Mouse (Mus musculus) forebrain, embryonic 11.5 days (tissue): ENCODE results near the gene Mtor. TPM values are rescaled to one million over a fixed set of nuclear protein-coding genes. Genes with fewer than 3 reads are reported as not detected.

Source experiments
- ATAC-seq: fragments of 200-750 bp; cut with Nextera tagmentation; replicated peaks from 2 replicates; pipeline ENCODE4 v1.8.0; 2017; ENCODE audit warnings: moderate TSS enrichment; ENCODE audit not compliant: low FRiP score
- DNase-seq: peaks from one replicate; pipeline ENCODE4 v3.0.0-alpha.2; 2017; ENCODE audit warnings: low spot score
- H3K27ac ChIP-seq: fragments of 300-500 bp; sonication (generic); 2 replicates; pipeline ENCODE4 v1.5.1; 2014; ENCODE audit warnings: low read depth, low read length
- H3K27me3 ChIP-seq: fragments of 300-500 bp; sonication (generic); 2 replicates; pipeline ENCODE4 v1.6.1; 2014; ENCODE audit warnings: mild to moderate bottlenecking, low read length, mixed read lengths; ENCODE audit not compliant: control insufficient read depth, insufficient read depth
- H3K36me3 ChIP-seq: fragments of 300-500 bp; sonication (generic); 2 replicates; pipeline ENCODE4 v1.6.1; 2014; ENCODE audit warnings: mild to moderate bottlenecking, low read length, moderate library complexity, mixed read lengths; ENCODE audit not compliant: control insufficient read depth, insufficient read depth
- H3K4me1 ChIP-seq: fragments of 300-500 bp; sonication (generic); replicated peaks from 2 replicates; pipeline ENCODE4 v1.6.1; 2014; ENCODE audit warnings: low read length, mixed read lengths; ENCODE audit not compliant: control insufficient read depth, insufficient read depth
- H3K4me2 ChIP-seq: fragments of 300-500 bp; sonication (generic); 2 replicates; pipeline ENCODE4 v1.6.1; 2014; ENCODE audit warnings: low read depth, mild to moderate bottlenecking, low read length, moderate library complexity, mixed read lengths; ENCODE audit not compliant: severe bottlenecking
- H3K4me3 ChIP-seq: fragments of 300-500 bp; sonication (generic); 2 replicates; pipeline ENCODE4 v1.5.1; 2014; ENCODE audit warnings: low read depth, low read length
- H3K9ac ChIP-seq: fragments of 300-500 bp; sonication (generic); 2 replicates; pipeline ENCODE4 v1.6.1; 2014; ENCODE audit warnings: low read length
- H3K9me3 ChIP-seq: fragments of 300-500 bp; sonication (generic); 2 replicates; pipeline ENCODE4 v1.6.1; 2016; ENCODE audit warnings: low read length, mixed read lengths; ENCODE audit not compliant: control insufficient read depth
- whole genome bisulfite sequencing: fragments of 180-500 bp; shearing (Covaris S2); extraction: QIAGEN DNeasy Blood & Tissue Kit; methylation state at CpG from one replicate; pipeline ENCODE4 v1.1.7; 2014; 5-methylcytosine and 5-hydroxymethylcytosine counted together
- polyA plus RNA-seq: library from polyadenylated mRNA; unstranded; fragments of >200 nt; fragmentation: Nextera tagmentation; extraction: Ambion mirVana; gene quantifications from 2 replicates; pipeline ENCODE4 v1.2.1, GENCODE M21; 2014

The Mtor gene
- polyA plus RNA-seq, 1 experiment from 2014 or later = 37.6 TPM

- H3K27me3 ChIP-seq = no peaks in the 10 kb centered on the region
- H3K36me3 ChIP-seq = peaks cover 23% of the 10 kb centered on the region
- ATAC-seq (no peak), DNase-seq (no peak)
- H3K4me2 ChIP-seq = no peak overlapping the region
- H3K9ac ChIP-seq = no peak overlapping the region
- H3K4me3 ChIP-seq = no peak overlapping the region
- no peaks in the 10 kb centered on the region for H3K9me3 ChIP-seq
- no peaks in the 10 kb centered on the region for H3K4me1 ChIP-seq
- H3K27ac ChIP-seq = no peak overlapping the region
- WGBS = 88% methylated on average over 4 of the region's 4 CpGs
Measured at GRCm38 (mm10) chr4:148549106-148549505, 100.7 kb downstream of the Mtor start.

DNA sequence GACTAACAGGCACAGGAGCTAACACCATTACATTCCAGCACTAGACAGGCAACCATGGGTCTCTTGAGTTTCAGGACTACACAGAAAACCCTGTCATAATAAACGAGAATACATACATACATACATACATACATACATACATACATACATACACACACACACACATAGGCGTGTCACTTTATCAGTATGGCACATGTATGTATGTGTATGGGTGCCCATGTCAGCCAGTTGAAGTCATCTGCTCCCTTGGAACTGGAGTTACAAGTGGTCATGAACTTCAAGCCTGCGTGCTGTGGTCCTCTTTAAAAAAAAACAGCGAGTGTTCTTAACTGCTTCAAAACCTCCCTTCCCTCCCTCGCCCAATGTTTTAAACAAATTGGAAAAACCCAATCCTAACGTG, 109.4 kb downstream of the Mtor start:
- Histone ChIP-seq H3K27ac (peak overlapping the region; percentile 87; the same call in 1 of the 2 replicates), H3K4me2 (peak overlapping the region; percentile 73), H3K9me3 (no peaks in the 10 kb centered on the region), H3K27me3 (no peaks in the 10 kb centered on the region), H3K9ac (peak overlapping the region; percentile 95), H3K4me1 (peaks cover 3% of the 10 kb centered on the region; the same call in 1 of the 2 replicates), H3K36me3 (peaks cover 22% of the 10 kb centered on the region), H3K4me3 (peak overlapping the region; percentile 83)
- DNase-seq (no peak), ATAC-seq (peak; percentile 25; the same call in 1 of the 2 replicates)
- 36% methylated on average over 6 of the region's 6 CpGs for WGBS

- Histone ChIP-seq H3K27me3 (no peaks in the 10 kb centered on the region), H3K27ac (peak within 1 kb of the TSS; percentile 87), H3K4me2 (peak within 1 kb of the TSS; percentile 73), H3K4me3 (peak within 1 kb of the TSS; percentile 83), H3K4me1 (peaks cover 3% of the 10 kb centered on the region; the same call in 1 of the 2 replicates), H3K9ac (peak within 1 kb of the TSS; percentile 95), H3K36me3 (peaks cover 15% of the 10 kb centered on the region), H3K9me3 (no peaks in the 10 kb centered on the region)
- DNase-seq (peak; percentile 95), ATAC-seq (peak; percentile 92)
- WGBS = under 1% methylated on average over 63 of the region's 63 CpGs
Measured at GRCm38 (mm10) chr4:148558297-148559000, 110.0 kb downstream of the Mtor start, which contains the start of gene Exosc10. TSS of gene Exosc10 (plus strand) at chr4:148558429.

- Histone ChIP-seq H3K4me1 (peaks cover 3% of the 10 kb centered on the region; the same call in 1 of the 2 replicates), H3K27ac (no peak overlapping the region), H3K4me3 (no peak overlapping the region), H3K9me3 (no peaks in the 10 kb centered on the region), H3K4me2 (no peak overlapping the region), H3K9ac (no peak overlapping the region), H3K36me3 (peaks cover 30% of the 10 kb centered on the region), H3K27me3 (no peaks in the 10 kb centered on the region)
- ATAC-seq (no peak), DNase-seq (no peak)
- 94% methylated on average over 17 of the region's 17 CpGs for WGBS
Measured at GRCm38 (mm10) chr4:148562676-148563075, 114.3 kb downstream of the Mtor start.

DNA sequence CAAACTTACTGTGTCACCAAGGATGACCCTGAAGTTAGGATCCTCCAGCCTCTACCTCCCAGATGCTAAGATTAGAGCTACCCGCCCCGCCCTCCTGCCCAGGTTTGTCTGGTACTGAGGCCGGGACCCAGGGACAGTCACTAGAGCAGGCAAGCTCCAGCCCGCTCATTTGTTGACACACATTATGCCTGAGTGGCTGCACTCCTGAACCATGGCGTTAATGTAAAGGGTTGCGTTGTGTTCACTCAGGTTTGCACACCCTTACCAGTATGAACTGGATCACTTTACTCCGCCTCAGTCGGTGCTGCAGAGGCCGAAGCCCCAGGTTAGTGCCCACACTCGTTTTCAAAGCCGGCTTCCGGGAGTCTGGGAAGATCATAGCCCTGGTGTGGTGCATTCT, 115.2 kb downstream of the Mtor start:
- H3K27ac ChIP-seq = no peak overlapping the region
- peaks cover 3% of the 10 kb centered on the region; the same call in 1 of the 2 replicates for H3K4me1 ChIP-seq
- no peaks in the 10 kb centered on the region for H3K9me3 ChIP-seq
- WGBS = 92% methylated on average over 12 of the region's 12 CpGs
- ATAC-seq (no peak), DNase-seq (no peak)
- no peak overlapping the region for H3K4me2 ChIP-seq
- no peaks in the 10 kb centered on the region for H3K27me3 ChIP-seq
- H3K9ac ChIP-seq = no peak overlapping the region
- H3K36me3 ChIP-seq = peaks cover 38% of the 10 kb centered on the region
- H3K4me3 ChIP-seq = no peak overlapping the region

DNA sequence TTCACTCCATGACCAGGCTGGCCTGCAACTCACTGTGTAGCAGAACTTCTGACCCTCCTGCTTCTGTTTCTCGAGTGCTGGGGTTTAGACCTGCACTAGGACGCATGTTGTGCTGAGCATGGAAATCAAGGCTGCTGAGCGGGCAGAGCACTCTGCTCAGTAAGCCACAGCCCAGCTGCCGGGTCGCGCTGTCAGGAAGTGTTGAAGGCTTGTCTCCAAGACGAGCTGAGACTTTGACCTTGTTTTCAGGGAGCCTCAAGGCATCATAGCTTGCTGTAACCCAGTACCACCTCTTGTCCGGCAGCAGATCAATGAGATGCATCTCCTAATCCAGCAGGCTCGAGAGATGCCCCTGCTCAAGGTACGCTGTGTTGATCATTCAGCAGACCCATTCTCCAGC, 121.7 kb downstream of the Mtor start:
- ATAC-seq (no peak), DNase-seq (no peak)
- H3K36me3 ChIP-seq = peaks cover 55% of the 10 kb centered on the region
- no peaks in the 10 kb centered on the region for H3K4me1 ChIP-seq
- no peaks in the 10 kb centered on the region for H3K27me3 ChIP-seq
- WGBS = 90% methylated on average over 10 of the region's 10 CpGs
- no peak overlapping the region for H3K27ac ChIP-seq
- no peak overlapping the region for H3K9ac ChIP-seq
- no peak overlapping the region for H3K4me2 ChIP-seq
- H3K9me3 ChIP-seq = no peaks in the 10 kb centered on the region
- no peak overlapping the region for H3K4me3 ChIP-seq

- H3K4me2 ChIP-seq = no peak overlapping the region
- H3K27ac ChIP-seq = no peak overlapping the region
- no peaks in the 10 kb centered on the region for H3K9me3 ChIP-seq
- 96% methylated on average over 9 of the region's 9 CpGs for WGBS
- H3K27me3 ChIP-seq = no peaks in the 10 kb centered on the region
- DNase-seq (no peak), ATAC-seq (no peak)
- H3K9ac ChIP-seq = no peak overlapping the region
- no peak overlapping the region for H3K4me3 ChIP-seq
- H3K4me1 ChIP-seq = no peaks in the 10 kb centered on the region
- peaks cover 53% of the 10 kb centered on the region for H3K36me3 ChIP-seq
Measured at GRCm38 (mm10) chr4:148570693-148571295, 122.4 kb downstream of the Mtor start.

DNA sequence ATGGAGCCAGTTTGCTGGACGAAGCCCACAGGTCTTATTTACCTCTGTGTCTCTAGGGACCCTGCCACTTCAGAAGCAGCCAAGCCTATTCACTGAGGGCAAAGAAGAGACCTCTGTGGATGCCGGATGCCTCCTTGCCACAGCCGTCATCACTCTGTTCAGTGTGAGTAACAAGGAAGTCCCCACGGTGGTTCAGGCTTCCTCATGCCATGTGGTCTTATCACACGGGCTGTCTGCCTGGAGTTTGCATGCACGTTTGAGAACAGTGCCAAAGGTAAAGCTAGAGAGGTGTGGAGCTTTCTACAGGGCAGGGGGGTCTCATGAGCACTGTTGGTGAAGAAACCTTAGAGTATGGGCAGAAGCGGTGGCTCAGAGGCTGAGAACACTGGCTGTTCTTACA, 124.8 kb downstream of the Mtor start:
- H3K36me3 ChIP-seq = peaks cover 42% of the 10 kb centered on the region
- 93% methylated on average over 7 of the region's 7 CpGs for WGBS
- no peaks in the 10 kb centered on the region for H3K9me3 ChIP-seq

More for the DNA sequence above, 124.8 kb downstream of the Mtor start:
- no peaks in the 10 kb centered on the region for H3K4me1 ChIP-seq
- ATAC-seq (no peak), DNase-seq (no peak)
- no peak overlapping the region for H3K4me3 ChIP-seq
- H3K4me2 ChIP-seq = no peak overlapping the region
- no peak overlapping the region for H3K9ac ChIP-seq
- no peak overlapping the region for H3K27ac ChIP-seq
- no peaks in the 10 kb centered on the region for H3K27me3 ChIP-seq
